Mouse (Mus musculus): ENCODE measurements around the gene Cramp1l.

GRCm38 (mm10) chr17:25045281-25045680, 29.7 kb upstream of the Cramp1l start:
- TF ChIP-seq CTCF (IDR thresholded peaks at IDR 0.05; ENCODE audit: extremely low read depth, insufficient read depth, low read length), result no peak
- TF ChIP-seq POLR2A (IDR thresholded peaks at IDR 0.05; ENCODE audit: extremely low read depth, insufficient read depth, low read length), result no peak
